Mouse (Mus musculus) olfactory bulb, adult 2 months (tissue): ENCODE data around the gene Acp1. TPM values are rescaled to one million over a fixed set of nuclear protein-coding genes. Genes with fewer than 3 reads are reported as not detected.

Source experiments
- H3K27ac ChIP-seq: fragments of 200-500 bp; 2 replicates; pipeline ENCODE4 v1.5.1; 2012; ENCODE audit warnings: low read depth, low read length; ENCODE audit not compliant: insufficient read depth
- H3K4me1 ChIP-seq: fragments of 200-500 bp; 2 replicates; pipeline ENCODE4 v1.6.1; 2012; ENCODE audit warnings: low read length; ENCODE audit not compliant: control insufficient read depth, insufficient read depth
- H3K4me3 ChIP-seq: fragments of 200-500 bp; 2 replicates; pipeline ENCODE4 v1.5.1; 2012; ENCODE audit warnings: mild to moderate bottlenecking, low read depth, low read length, moderate library complexity; ENCODE audit not compliant: insufficient read depth
- CTCF ChIP-seq: fragments of 200-500 bp; IDR thresholded peaks from 2 replicates; pipeline ENCODE4 v1.5.1; 2012; ENCODE audit warnings: low read depth, mild to moderate bottlenecking, low read length, moderate library complexity; ENCODE audit not compliant: insufficient read depth
- POLR2A ChIP-seq: fragments of 200-500 bp; IDR thresholded peaks from 2 replicates; pipeline ENCODE4 v1.6.1; 2012; ENCODE audit warnings: mild to moderate bottlenecking, low read depth, low read length, moderate library complexity; ENCODE audit not compliant: insufficient read depth
- WGBS: fragments of 180-500 bp; shearing (Covaris S2); methylation state at CpG from one replicate; pipeline ENCODE4 v1.1.7; 2018; 5-methylcytosine and 5-hydroxymethylcytosine counted together
- polyA plus RNA-seq: library from polyadenylated mRNA; stranded (reverse); fragments of >200 nt; gene quantifications from 2 replicates; pipeline ENCODE4 v1.2.4, GENCODE M21; 2012; ENCODE audit warnings: low replicate concordance; ENCODE audit not compliant: missing spikeins, insufficient read depth, insufficient read length

Gene Acp1
- polyA plus RNA-seq = not detected in 2 replicates

DNA sequence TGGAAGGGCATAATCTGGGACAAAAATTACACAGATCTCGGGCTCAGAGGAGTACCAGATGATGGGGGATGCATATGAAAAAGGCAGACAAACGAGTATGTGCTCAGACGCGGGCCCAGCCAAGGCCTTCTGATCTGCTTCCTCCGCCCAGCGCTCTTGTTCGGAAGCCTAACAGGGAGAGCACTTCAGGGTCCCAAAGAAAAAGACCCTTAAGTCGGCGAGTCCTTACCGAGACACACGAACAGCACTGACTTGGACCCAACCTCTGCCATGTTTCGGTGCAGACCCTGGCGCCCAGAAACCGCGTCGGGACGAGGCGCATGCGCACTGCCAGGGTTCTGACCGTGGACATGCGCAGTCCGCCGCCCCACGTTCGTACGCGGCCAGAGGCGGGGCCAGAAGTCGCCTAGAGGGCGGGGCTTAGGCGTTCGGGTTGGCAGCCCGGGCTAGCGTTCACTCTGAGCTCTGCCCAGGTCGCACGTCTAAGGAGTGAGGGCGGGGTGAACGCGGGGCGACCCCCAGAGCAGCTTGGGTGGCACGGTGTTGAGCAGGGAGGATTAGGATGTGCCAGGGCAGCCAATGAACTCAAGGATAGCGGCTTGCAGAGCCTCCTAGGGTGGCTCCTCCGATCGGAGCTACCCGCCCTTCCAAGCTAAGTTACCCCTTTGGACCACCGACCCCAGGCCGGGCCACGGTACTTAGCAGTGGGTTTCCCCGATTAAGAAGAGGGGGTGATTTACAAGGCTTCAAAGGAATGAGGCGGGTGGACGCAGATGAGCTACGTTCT is at the start of gene Acp1, which contains the start of gene Sh3yl1:
Acp1 (minus strand) TSS at position 329 of the 787 bp plus-strand sequence.
Sh3yl1 (plus strand) TSS at position 408 of the 787 bp plus-strand sequence.
- Histone ChIP-seq H3K4me1 (peaks cover 6% of the 10 kb centered on the region; the same call in 1 of the 2 replicates), H3K4me3 (peak within 1 kb of the TSS; percentile 90), H3K27ac (no peak within 1 kb of the TSS; the same call in 1 of the 2 replicates)
- under 1% methylated on average over 52 of the region's 52 CpGs for WGBS
- TF ChIP-seq POLR2A (peak; percentile 62), CTCF (no peak)

DNA sequence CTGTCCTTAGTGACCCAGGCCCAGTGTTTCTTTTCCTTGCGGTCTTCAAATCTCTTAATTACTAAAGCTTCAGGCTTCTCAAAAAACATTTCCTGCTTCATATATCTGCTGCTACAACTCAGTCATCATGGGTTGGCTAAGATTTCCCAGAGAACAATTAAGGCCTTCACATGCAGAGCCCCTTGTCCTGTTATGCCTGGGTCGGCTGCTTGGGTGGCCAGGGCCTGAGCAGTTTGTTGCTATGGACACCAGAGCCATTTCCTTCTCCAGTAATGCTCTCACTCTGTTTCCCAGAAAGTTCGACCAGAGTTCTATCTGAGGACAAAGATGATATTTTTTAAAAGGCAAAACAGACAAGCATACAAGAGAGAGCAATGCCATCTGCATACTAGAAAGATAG is 32.8 kb upstream of the Acp1 start:
- TF ChIP-seq CTCF = no peak
- TF ChIP-seq POLR2A = no peak
- Histone ChIP-seq H3K4me1 (no peaks in the 10 kb centered on the region), H3K27ac (no peak overlapping the region), H3K4me3 (no peak overlapping the region)
- 43% methylated on average over 3 of the region's 3 CpGs for WGBS

- WGBS = 84% methylated on average over 14 of the region's 14 CpGs
- H3K4me3 ChIP-seq = no peak overlapping the region
- no peak overlapping the region for H3K27ac ChIP-seq
- TF ChIP-seq CTCF = no peak
- TF ChIP-seq POLR2A = no peak
- no peaks in the 10 kb centered on the region for H3K4me1 ChIP-seq
Observed at GRCm38 (mm10) chr12:30943057-30943986, 31.9 kb upstream of the Acp1 start.

- Histone ChIP-seq H3K27ac (no peak overlapping the region), H3K4me3 (no peak overlapping the region), H3K4me1 (no peaks in the 10 kb centered on the region)
- TF ChIP-seq CTCF (no peak), POLR2A (no peak)
- 86% methylated on average over 2 of the region's 2 CpGs for WGBS
Observed at GRCm38 (mm10) chr12:30936899-30937298, 25.5 kb upstream of the Acp1 start.

DNA sequence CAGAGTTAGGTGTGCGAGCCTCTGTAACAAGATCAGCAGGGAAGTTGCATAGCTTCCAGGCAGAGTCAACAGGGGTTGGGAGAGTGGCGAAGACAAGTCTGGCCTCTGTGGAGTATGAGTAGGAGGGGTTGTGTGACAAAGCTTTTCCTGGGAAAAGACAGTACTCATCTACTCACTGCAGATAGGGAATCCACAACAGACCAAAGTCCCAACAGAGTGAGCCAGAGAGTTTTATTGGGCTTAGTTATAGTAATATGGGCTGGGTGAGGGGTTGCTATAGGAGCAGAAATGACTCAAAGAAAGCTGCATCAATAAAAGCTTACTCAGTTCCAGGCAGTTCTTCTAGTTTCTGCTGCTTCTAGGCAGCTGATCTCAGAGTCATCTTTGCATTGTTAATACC is 21.9 kb upstream of the Acp1 start:
- TF ChIP-seq CTCF = no peak
- no peak for TF ChIP-seq POLR2A
- Histone ChIP-seq H3K4me1 (no peaks in the 10 kb centered on the region), H3K27ac (no peak overlapping the region), H3K4me3 (no peak overlapping the region)
- WGBS = 81% methylated on average over 2 of the region's 2 CpGs

DNA sequence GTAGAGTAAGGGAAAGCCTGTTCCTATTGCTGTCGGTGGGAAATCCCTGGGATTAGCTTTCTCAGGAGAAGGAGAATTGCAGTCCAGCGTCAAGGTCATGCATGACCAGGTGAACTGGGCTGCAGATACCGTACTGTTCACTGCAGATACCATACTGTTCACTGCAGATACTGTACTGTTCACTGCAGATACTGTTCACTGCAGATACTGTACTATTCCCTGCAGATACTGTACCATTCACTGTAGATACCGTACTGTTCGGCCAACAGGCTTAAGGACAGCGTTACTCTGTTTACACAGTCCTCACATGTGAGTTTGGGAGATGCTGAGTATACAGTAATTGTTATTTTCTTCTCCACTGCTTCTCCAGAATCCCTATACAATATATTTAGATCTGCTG is 16.8 kb upstream of the Acp1 start:
- Histone ChIP-seq H3K4me3 (no peak overlapping the region), H3K4me1 (no peaks in the 10 kb centered on the region), H3K27ac (no peak overlapping the region)
- TF ChIP-seq CTCF (no peak), POLR2A (no peak)
- 92% methylated on average over 6 of the region's 6 CpGs for WGBS

DNA sequence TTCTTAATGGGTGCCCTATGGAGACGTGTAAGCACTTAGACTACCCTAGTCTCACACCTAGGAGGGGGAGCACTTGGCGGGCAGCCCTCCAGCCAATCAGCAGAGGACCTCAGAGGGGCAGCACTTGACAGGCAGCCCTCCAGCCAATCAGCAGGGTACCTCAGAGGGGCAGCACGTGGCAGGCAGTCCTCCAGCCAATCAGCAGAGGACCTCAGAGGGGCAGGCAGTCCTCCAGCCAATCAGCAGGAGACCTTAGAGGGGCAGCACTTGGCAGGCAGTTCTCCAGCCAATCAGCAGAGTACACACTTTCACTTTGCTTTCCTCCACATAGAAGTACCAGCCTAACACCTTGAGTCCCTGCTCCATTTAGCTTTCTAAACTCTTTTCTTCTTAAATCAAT is 11.0 kb upstream of the Acp1 start:
- no peaks in the 10 kb centered on the region for H3K4me1 ChIP-seq
- no peak overlapping the region for H3K4me3 ChIP-seq
- WGBS = 89% methylated on average over 3 of the region's 3 CpGs
- no peak for TF ChIP-seq CTCF
- no peak overlapping the region for H3K27ac ChIP-seq

DNA sequence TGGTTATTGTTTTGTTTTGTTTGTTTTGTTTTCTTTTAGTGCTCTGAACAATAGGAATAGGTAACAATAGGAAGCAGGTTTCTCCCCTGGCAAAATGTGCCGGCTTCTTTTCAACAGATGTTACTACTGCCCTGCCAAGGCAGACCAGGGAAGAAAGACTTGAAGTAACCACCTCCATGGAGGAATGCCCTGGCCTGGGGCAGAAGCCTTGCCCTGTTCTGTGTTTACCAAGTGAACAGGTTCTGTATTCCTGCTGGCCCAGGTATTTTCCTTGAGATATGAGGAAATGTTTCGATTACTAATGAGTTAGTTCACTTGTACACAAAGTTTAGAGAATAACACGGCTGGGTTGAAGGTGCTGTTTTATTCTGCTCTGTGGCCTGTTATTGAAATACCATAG is 1.5 kb upstream of the Acp1 start:
- no peak overlapping the region for H3K27ac ChIP-seq
- WGBS = 60% methylated on average over 3 of the region's 3 CpGs
- H3K4me1 ChIP-seq = peaks cover 6% of the 10 kb centered on the region; the same call in 1 of the 2 replicates
- no peak overlapping the region for H3K4me3 ChIP-seq
- no peak for TF ChIP-seq CTCF
- TF ChIP-seq POLR2A = no peak

DNA sequence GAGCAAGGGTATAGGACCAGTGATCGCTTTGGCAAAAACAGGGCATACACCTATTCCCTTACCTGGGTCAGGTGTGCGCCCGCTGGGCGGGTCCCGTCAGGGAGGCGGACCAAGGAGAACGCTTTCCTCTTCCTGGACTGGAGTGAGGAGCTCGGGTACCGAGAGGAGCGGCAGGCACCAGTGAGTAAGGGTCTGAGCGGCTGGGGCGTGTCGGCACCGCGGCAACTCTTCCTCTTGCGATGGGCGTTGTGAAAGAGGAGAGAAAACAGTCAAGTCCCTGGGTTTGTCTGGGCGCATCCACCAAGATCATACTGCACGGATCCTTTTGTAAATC is 626 bp upstream of the Acp1 start:
- WGBS = under 1% methylated on average over 19 of the region's 19 CpGs
- peaks cover 6% of the 10 kb centered on the region; the same call in 1 of the 2 replicates for H3K4me1 ChIP-seq
- peak overlapping the region; percentile 90 for H3K4me3 ChIP-seq
- no peak overlapping the region for H3K27ac ChIP-seq
- TF ChIP-seq POLR2A (no peak), CTCF (no peak)
